Mouse (Mus musculus) B cell, adult (primary cell): Measurements from ENCODE around the gene Gm3072. TPM values are rescaled to one million over a fixed set of nuclear protein-coding genes. Genes with fewer than 3 reads are reported as not detected.

Source experiments
- total RNA-seq: library from RNA; stranded (reverse); gene quantifications from 4 replicates; pipeline ENCODE4 v1.2.4, GENCODE M21; 2023; ENCODE audit not compliant: inconsistent age

Gm3072 gene
- not detected in 4 replicates for total RNA-seq

GRCm38 (mm10) chr14:41624512-41624911 is at the start of gene Gm3072:
TSS of gene Gm3072 (minus strand) at chr14:41624612.

GRCm38 (mm10) chr14:41646387-41646786 is 22.0 kb upstream of the Gm3072 start, which contains the start of gene Gm3676:
TSS of gene Gm3676 (minus strand) at chr14:41646487.

GRCm38 (mm10) chr14:41572911-41573310 is 51.5 kb downstream of the Gm3072 start, which contains the start of gene 1700049E17Rik2:
TSS of gene 1700049E17Rik2 (plus strand) at chr14:41573211.

Other genes starting within 250 kb of the Gm3072 start
- gene Gm7945, start 238.2 kb downstream of the Gm3072 start, total RNA-seq = not detected in 4 replicates
- not detected in 4 replicates for gene Gm6482, start 216.3 kb downstream of the Gm3072 start, total RNA-seq
- gene Gm7954, start 171.1 kb downstream of the Gm3072 start, total RNA-seq = not detected in 4 replicates
- not detected in 4 replicates for gene Gm3486, start 135.1 kb downstream of the Gm3072 start, total RNA-seq
- gene Gm7970, start 69.0 kb downstream of the Gm3072 start, total RNA-seq = not detected in 4 replicates
- gene 1700049E17Rik2, start 51.4 kb downstream of the Gm3072 start, total RNA-seq = not detected in 4 replicates
- not detected in 4 replicates for gene Gm3676, start 21.9 kb upstream of the Gm3072 start, total RNA-seq
- not detected in 4 replicates for gene Gm8068, start 77.3 kb upstream of the Gm3072 start, total RNA-seq
- not detected in 4 replicates for gene Gm7929, start 126.0 kb upstream of the Gm3072 start, total RNA-seq
- not detected in 4 replicates for gene Gm47189, start 147.8 kb upstream of the Gm3072 start, total RNA-seq